8 mouse cellular contexts compared by ENCODE assay signal in the genomic region with DNA sequence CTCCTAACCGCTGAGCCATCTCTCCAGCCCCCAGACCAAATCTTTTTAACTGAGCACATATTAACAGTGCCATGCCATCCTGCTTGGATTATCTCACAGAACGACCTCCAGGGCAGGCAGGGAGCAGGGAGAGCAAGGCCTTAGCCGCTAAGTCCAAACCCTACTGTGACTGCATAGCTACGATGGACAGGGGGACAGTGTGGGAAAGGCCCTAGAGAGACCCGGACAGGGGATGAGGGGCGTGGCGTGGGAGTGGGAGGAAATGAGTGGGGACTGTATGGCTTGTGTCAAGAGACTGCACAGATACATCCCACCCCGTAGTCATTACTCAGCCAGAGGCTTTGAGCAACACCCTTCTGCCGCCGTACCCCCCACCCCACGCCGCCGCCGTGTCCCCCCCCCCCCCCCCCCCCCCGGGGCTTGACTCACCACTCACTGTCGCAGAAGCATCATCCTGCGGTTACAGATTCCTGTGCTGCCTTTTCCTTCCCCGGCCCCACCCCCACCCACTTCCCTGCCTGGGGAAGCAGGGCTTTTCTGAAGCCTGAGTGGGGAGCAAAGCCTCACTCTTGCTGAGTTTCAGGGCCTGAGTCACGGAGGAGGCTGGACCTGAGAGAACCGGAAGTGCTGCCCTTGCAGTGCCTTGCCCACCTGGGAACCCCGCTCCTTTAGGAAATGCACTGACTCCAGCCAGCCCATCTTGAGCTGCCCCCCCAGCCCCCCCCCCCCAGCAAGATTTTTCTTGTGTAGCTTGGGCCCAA. TPM values are rescaled to one million over a fixed set of nuclear protein-coding genes. Genes with fewer than 3 reads are reported as not detected.
DNase-seq lines count a peak whose midpoint lies in the region; ATAC-seq lines count a peak whose summit lies in the region.

No protein-coding gene starts in this region.

- no peaks in the 10 kb centered on the region for H3K9me3 ChIP-seq in neural tube, embryonic 12.5 days
- H3K9me3 ChIP-seq in embryonic facial prominence, embryonic 10.5 days = no peaks in the 10 kb centered on the region
- H3K9me3 ChIP-seq in stomach, embryonic 16.5 days (replicated peaks; ENCODE audit: control insufficient read depth, low read length) = no peaks in the 10 kb centered on the region

- DNase-seq in neural tube, embryonic 10.5 days (ENCODE audit: extremely low spot score, low spot score) = no peak
- peak; percentile 39 for DNase-seq in embryonic facial prominence, embryonic 10.5 days (ENCODE audit: low spot score)
- DNase-seq in lung, adult 18-20 months = peak; percentile 69 to 78
- DNase-seq in cerebellum, postnatal 14 days = no peak
- DNase-seq in left cerebral cortex, adult 11 months (ENCODE audit: low spot score) = no peak

- 55% methylated on average over 18 of the region's 21 CpGs for WGBS in neural tube, embryonic 12.5 days
- 49% methylated on average over 16 of the region's 21 CpGs for WGBS in embryonic facial prominence, embryonic 10.5 days
- 21% methylated on average over 13 of the region's 21 CpGs for WGBS in stomach, embryonic 16.5 days

- H3K4me3 ChIP-seq in neural tube, embryonic 12.5 days = no peak overlapping the region
- H3K4me3 ChIP-seq in embryonic facial prominence, embryonic 10.5 days = 0 out of 2 replicates have a peak overlapping the region, but pooled peaks have one; percentile 14
- H3K4me3 ChIP-seq in stomach, embryonic 16.5 days (replicated peaks; ENCODE audit: low read length) = peak overlapping the region; percentile 17

- H3K4me1 ChIP-seq in neural tube, embryonic 12.5 days = peaks cover 72% of the 10 kb centered on the region
- peaks cover 92% of the 10 kb centered on the region for H3K4me1 ChIP-seq in embryonic facial prominence, embryonic 10.5 days
- peaks cover 78% of the 10 kb centered on the region for H3K4me1 ChIP-seq in stomach, embryonic 16.5 days (ENCODE audit: control insufficient read depth, insufficient read depth, low read length)

- H3K27me3 ChIP-seq in neural tube, embryonic 12.5 days (replicated peaks) = no peaks in the 10 kb centered on the region
- H3K27me3 ChIP-seq in embryonic facial prominence, embryonic 10.5 days (replicated peaks; ENCODE audit: low read depth, poor library complexity, severe bottlenecking) = no peaks in the 10 kb centered on the region
- no peaks in the 10 kb centered on the region for H3K27me3 ChIP-seq in stomach, embryonic 16.5 days (ENCODE audit: control insufficient read depth, insufficient read depth, low read length)

- H3K9ac ChIP-seq in neural tube, embryonic 12.5 days = no peak overlapping the region
- peak overlapping the region; percentile 60 for H3K9ac ChIP-seq in stomach, embryonic 16.5 days (ENCODE audit: low read length)

- no peak for ATAC-seq in neural tube, embryonic 12.5 days (ENCODE audit: low FRiP score, low read depth)
- ATAC-seq in inflammation-experienced regulatory T-cells, adult 6 months = peak; percentile 53
- ATAC-seq in stomach, embryonic 16.5 days (ENCODE audit: insufficient read depth, low FRiP score) = peak; percentile 53; the same call in 1 of the 2 replicates

- peak overlapping the region; percentile 26; the same call in 1 of the 2 replicates for H3K27ac ChIP-seq in neural tube, embryonic 12.5 days
- H3K27ac ChIP-seq in embryonic facial prominence, embryonic 10.5 days (replicated peaks) = peak overlapping the region; percentile 71
- peak overlapping the region; percentile 97 for H3K27ac ChIP-seq in stomach, embryonic 16.5 days (ENCODE audit: low read length)

- no peaks in the 10 kb centered on the region for H3K36me3 ChIP-seq in neural tube, embryonic 12.5 days
- H3K36me3 ChIP-seq in embryonic facial prominence, embryonic 10.5 days (replicated peaks) = peaks cover 5% of the 10 kb centered on the region; the same call in 1 of the 2 replicates
- H3K36me3 ChIP-seq in stomach, embryonic 16.5 days (ENCODE audit: control insufficient read depth, insufficient read depth, low read length) = no peaks in the 10 kb centered on the region; the same call in 1 of the 2 replicates

- peak overlapping the region; percentile 20 for H3K4me2 ChIP-seq in neural tube, embryonic 12.5 days (replicated peaks)
- H3K4me2 ChIP-seq in stomach, embryonic 16.5 days (ENCODE audit: low read depth, low read length) = peak overlapping the region; percentile 43

RNA-seq across cellular contexts. Expression of a gene that starts 6.5 kb away (rescaled TPM):
- polyA plus RNA-seq in neural tube, embryonic 12.5 days (2016; fragmentation: Nextera tagmentation; extraction: Ambion mirVana) = 39.6 and 40.3 TPM in 2 replicates
- polyA plus RNA-seq in embryonic facial prominence, embryonic 10.5 days (2016; fragmentation: Nextera tagmentation; extraction: Ambion mirVana) = 43.9 and 46.4 TPM in 2 replicates
- polyA plus RNA-seq in inflammation-experienced regulatory T-cells, adult 6 months (2017; shearing (Covaris generic)) = 1 to 10 TPM in 1 of 3 experiments, under 1 TPM in 2; 0.15 to 3.2 (median 0.90) TPM
- 108 and 139 TPM in 2 replicates for polyA plus RNA-seq in stomach, embryonic 16.5 days (2015; fragmentation: Nextera tagmentation; extraction: Ambion mirVana)

RNA-seq across cellular contexts. Expression of a gene that starts 35.4 kb away (rescaled TPM):
- 121 and 130 TPM in 2 replicates for polyA plus RNA-seq in neural tube, embryonic 12.5 days (2016; fragmentation: Nextera tagmentation; extraction: Ambion mirVana)
- polyA plus RNA-seq in embryonic facial prominence, embryonic 10.5 days (2016; fragmentation: Nextera tagmentation; extraction: Ambion mirVana) = 24.4 and 25.1 TPM in 2 replicates
- polyA plus RNA-seq in inflammation-experienced regulatory T-cells, adult 6 months (2017; shearing (Covaris generic)) = 1 to 10 TPM; 2.3 to 6.1 (median 5.0) TPM
- 20.8 and 23.2 TPM in 2 replicates for polyA plus RNA-seq in stomach, embryonic 16.5 days (2015; fragmentation: Nextera tagmentation; extraction: Ambion mirVana)

Comparison
In these comparisons a context has a peak if more than half of its experiments do, and no peak if none do; other contexts are left out.
1. H3K27ac ChIP-seq: peak in every context shown above with its lines; median percentile 97 in stomach, embryonic 16.5 days; 71 in embryonic facial prominence, embryonic 10.5 days; 26 in neural tube, embryonic 12.5 days.
2. DNase-seq: peak in embryonic facial prominence, embryonic 10.5 days (single experiment) and lung, adult 18-20 months (2 of 2); none in neural tube, embryonic 10.5 days (single experiment), cerebellum, postnatal 14 days (0 of 2) and left cerebral cortex, adult 11 months (single experiment).